Mouse (Mus musculus) hindbrain, embryonic 11.5 days (tissue): ENCODE results near the gene Skida1. TPM values are rescaled to one million over a fixed set of nuclear protein-coding genes. Genes with fewer than 3 reads are reported as not detected.

Source experiments
- ATAC-seq: fragments of 200-750 bp; cut with Nextera tagmentation; 2 replicates; pipeline ENCODE4 v1.8.0; 2017; ENCODE audit warnings: mild to moderate bottlenecking, moderate TSS enrichment, moderate library complexity; ENCODE audit not compliant: low FRiP score
- DNase-seq: peaks from one replicate; pipeline ENCODE4 v3.0.0-alpha.2; 2015; ENCODE audit warnings: low spot score
- H3K27ac ChIP-seq: fragments of 300-500 bp; sonication (generic); 2 replicates; pipeline ENCODE4 v1.5.1; 2014; ENCODE audit warnings: mild to moderate bottlenecking, low read depth, low read length
- H3K27me3 ChIP-seq: fragments of 300-500 bp; sonication (generic); 2 replicates; pipeline ENCODE4 v1.6.1; 2014; ENCODE audit warnings: mild to moderate bottlenecking, low read length, moderate library complexity, mixed read lengths; ENCODE audit not compliant: control insufficient read depth, insufficient read depth
- H3K36me3 ChIP-seq: fragments of 300-500 bp; sonication (generic); 2 replicates; pipeline ENCODE4 v1.6.1; 2014; ENCODE audit warnings: mild to moderate bottlenecking, low read length, moderate library complexity, mixed read lengths; ENCODE audit not compliant: control insufficient read depth, insufficient read depth
- H3K4me1 ChIP-seq: fragments of 300-500 bp; sonication (generic); replicated peaks from 2 replicates; pipeline ENCODE4 v1.6.1; 2014; ENCODE audit warnings: low read length, mixed read lengths; ENCODE audit not compliant: control insufficient read depth, insufficient read depth
- H3K4me2 ChIP-seq: fragments of 300-500 bp; sonication (generic); replicated peaks from 2 replicates; pipeline ENCODE4 v1.6.1; 2014; ENCODE audit warnings: mild to moderate bottlenecking, low read depth, low read length
- H3K4me3 ChIP-seq: fragments of 300-500 bp; sonication (generic); 2 replicates; pipeline ENCODE4 v1.5.1; 2014; ENCODE audit warnings: low read depth, low read length
- H3K9ac ChIP-seq: fragments of 300-500 bp; sonication (generic); 2 replicates; pipeline ENCODE4 v1.6.1; 2014; ENCODE audit warnings: low read depth, low read length
- H3K9me3 ChIP-seq: fragments of 300-500 bp; sonication (generic); 2 replicates; pipeline ENCODE4 v1.6.1; 2016; ENCODE audit warnings: low read length; ENCODE audit not compliant: control insufficient read depth
- WGBS: fragments of 180-500 bp; shearing (Covaris S2); extraction: QIAGEN DNeasy Blood & Tissue Kit; methylation state at CpG from one replicate; pipeline ENCODE4 v1.1.7; 2014; 5-methylcytosine and 5-hydroxymethylcytosine counted together
- polyA plus RNA-seq: library from polyadenylated mRNA; unstranded; fragments of >200 nt; fragmentation: Nextera tagmentation; extraction: Ambion mirVana; gene quantifications from 2 replicates; pipeline ENCODE4 v1.2.1, GENCODE M21; 2014

Gene Skida1
- polyA plus RNA-seq, 1 experiment from 2014 or later: 20.1 TPM

DNA sequence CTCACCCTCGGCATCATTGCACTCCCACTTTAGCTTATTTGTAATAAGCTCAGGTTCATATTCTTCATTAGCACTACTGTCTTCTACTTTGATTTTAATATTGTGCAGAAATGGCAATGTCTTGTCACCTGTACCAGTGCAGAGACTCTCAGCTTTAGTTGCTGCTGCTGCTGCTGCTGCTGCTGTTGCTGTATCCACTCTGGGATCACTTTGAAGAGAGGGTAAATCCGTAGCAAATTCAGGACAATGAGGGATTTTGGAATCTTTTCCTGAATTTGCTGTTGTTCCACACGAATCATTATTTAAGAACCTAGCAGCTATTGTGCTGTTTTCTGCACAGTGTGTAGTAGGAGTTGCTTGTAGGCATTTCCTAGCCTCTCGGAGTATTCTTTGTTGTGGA is 2.7 kb downstream of the Skida1 start:
- no peaks in the 10 kb centered on the region for H3K36me3 ChIP-seq
- H3K4me1 ChIP-seq: peaks cover 3% of the 10 kb centered on the region; the same call in 1 of the 2 replicates
- DNase-seq (peak; percentile 50), ATAC-seq (no peak)
- peak overlapping the region; percentile 100 for H3K9ac ChIP-seq
- WGBS: 0% methylated on average over 4 of the region's 4 CpGs
- H3K4me2 ChIP-seq: peak overlapping the region; percentile 82
- no peaks in the 10 kb centered on the region for H3K9me3 ChIP-seq
- no peaks in the 10 kb centered on the region for H3K27me3 ChIP-seq
- peak overlapping the region; percentile 93 for H3K4me3 ChIP-seq
- peak overlapping the region; percentile 99 for H3K27ac ChIP-seq

DNA sequence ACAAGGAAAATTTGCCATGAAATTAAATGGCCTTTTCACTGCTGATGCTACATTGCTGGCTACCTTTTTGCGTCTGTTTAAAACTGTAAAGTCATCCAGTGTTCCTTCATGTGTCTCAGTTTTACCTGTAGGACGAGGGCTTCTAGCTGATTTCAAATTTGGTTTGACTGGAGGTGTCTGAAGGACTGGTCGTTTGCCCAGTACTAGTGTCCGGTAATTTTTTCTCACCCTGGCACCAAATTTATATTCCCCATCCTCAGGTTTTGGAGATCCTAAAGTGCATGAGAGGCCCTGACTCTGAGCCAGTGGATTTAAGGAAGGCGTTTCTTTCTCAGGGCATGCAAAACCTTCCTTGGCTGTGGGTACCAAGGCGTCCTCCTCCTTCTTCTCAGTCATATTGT is 3.1 kb downstream of the Skida1 start:
- H3K4me2 ChIP-seq: peak overlapping the region; percentile 82
- peak overlapping the region; percentile 93 for H3K4me3 ChIP-seq
- peaks cover 3% of the 10 kb centered on the region for H3K4me1 ChIP-seq
- WGBS: 2% methylated on average over 6 of the region's 6 CpGs
- H3K27me3 ChIP-seq: no peaks in the 10 kb centered on the region
- ATAC-seq: no peak
- no peaks in the 10 kb centered on the region for H3K9me3 ChIP-seq
- peak; percentile 55 for DNase-seq
- H3K9ac ChIP-seq: peak overlapping the region; percentile 100
- H3K36me3 ChIP-seq: no peaks in the 10 kb centered on the region
- H3K27ac ChIP-seq: peak overlapping the region; percentile 99

DNA sequence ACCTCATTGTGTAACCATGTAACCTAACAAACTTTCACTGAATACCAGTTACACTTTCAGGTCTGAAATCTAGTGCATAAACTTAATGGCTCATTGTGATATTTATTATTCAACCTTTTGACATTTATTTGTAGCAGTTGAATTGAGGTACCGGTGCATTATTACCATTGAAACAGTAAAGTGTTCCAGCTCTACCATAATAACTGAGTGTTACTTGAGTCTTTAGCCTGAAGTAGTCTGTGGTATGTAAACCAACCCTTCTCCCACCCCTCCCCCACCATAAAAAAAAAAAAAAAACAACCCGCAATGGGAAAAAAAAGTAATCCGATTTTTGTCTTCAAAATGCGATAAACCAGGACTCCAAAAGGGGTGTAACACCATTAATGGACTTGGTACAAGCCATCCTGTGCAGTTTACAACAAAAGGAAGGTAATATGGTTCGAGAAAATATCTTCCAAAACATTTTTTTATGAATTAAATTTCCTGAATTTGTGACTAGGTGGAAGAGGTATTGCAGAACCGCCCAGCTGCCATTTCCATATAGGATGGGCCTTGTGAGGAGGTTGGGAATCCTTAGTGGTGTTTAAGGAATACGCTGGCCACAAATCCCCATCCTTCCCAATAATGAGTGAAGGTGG is 3.6 kb downstream of the Skida1 start:
- H3K9me3 ChIP-seq: no peaks in the 10 kb centered on the region
- H3K36me3 ChIP-seq: no peaks in the 10 kb centered on the region
- peak; percentile 39 for DNase-seq
- no peak for ATAC-seq
- H3K4me1 ChIP-seq: peaks cover 8% of the 10 kb centered on the region
- H3K4me3 ChIP-seq: peak overlapping the region; percentile 93
- H3K27me3 ChIP-seq: no peaks in the 10 kb centered on the region
- peak overlapping the region; percentile 100 for H3K9ac ChIP-seq
- WGBS: 3% methylated on average over 7 of the region's 7 CpGs
- peak overlapping the region; percentile 99 for H3K27ac ChIP-seq
- H3K4me2 ChIP-seq: peak overlapping the region; percentile 82

DNA sequence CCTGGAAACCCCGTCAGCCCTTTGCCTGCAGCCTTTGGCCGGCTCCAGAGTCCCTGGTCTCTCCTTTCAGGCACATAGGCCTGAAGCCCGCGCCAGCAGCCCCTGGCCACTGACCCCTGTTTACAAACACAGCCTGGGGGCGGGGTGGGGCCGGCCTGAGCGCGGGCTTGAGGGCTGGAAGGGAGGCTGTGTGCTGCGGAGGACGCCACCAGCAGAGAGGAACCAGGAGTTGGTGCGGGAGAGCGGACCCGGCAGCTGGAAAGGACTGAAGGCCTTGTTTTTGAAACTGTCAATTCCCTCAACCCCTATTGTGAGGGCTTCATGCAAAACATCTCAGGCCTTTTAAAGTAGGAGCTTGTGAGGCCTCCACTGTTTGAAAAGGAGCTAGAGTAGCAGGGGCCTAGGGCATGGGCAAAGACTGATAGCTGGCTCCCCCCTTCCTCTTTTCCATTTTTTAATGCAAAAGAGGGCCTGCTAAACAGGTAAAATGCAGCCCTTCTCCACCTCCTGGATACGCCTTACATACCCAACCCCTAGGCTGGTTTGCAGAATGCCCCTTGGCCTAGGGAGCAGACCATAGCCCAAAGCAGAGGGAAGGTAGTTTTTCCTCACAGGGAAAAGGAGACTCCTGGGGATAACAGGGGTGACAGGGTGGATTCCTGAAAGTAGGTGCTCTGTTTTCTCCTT is 7.5 kb downstream of the Skida1 start:
- Histone ChIP-seq H3K4me3 (peak overlapping the region; percentile 93), H3K36me3 (no peaks in the 10 kb centered on the region), H3K9ac (peak overlapping the region; percentile 75), H3K4me2 (peak overlapping the region; percentile 82), H3K9me3 (no peaks in the 10 kb centered on the region), H3K27me3 (no peaks in the 10 kb centered on the region), H3K4me1 (peaks cover 13% of the 10 kb centered on the region), H3K27ac (peak overlapping the region; percentile 95)
- DNase-seq (peak; percentile 85), ATAC-seq (peak; percentile 90)
- WGBS: 0% methylated on average over 14 of the region's 14 CpGs

DNA sequence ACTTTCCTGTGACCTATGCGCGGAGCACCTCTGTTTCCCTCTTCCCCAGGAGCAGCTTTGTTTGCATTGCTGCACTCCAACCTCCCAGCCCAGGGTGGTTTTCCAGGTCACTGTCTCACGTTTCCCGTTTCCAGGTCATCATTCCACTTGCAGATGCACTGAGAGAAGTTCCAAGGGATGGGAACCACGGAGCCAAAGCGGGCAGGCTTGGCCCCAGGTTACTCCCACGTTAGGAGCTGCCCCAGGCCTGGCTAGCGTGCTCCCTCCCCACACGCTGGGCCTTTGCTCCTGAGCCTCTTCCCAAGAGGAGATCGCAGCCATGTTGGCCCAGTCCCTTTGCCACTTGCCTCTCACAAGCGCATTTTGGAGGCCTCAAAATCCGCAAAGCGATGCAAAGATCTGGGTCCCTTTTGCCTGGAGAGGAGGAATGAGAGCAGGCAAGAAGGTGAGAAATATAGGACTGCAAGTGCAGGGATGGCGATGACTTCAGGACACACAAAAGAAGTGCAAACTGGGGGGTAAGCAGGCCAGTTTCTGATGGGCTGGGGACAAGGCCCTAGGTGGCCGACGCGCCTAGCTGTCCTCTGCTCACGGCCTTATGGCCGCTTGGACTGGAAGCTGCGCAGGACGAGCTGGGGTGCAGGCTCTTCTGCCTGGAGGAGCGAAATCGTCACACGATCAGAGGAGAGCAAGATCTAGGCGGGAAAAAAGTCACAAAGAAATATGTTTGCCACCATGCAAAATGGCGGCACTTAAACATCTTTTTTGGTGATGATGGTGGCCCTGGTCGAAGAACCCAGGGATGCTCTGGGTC is 8.3 kb downstream of the Skida1 start:
- DNase-seq: peak; percentile 71
- H3K4me3 ChIP-seq: peak overlapping the region; percentile 93
- peak overlapping the region; percentile 82 for H3K4me2 ChIP-seq
- WGBS: 3% methylated on average over 27 of the region's 27 CpGs
- ATAC-seq: peak; percentile 62
- H3K9ac ChIP-seq: peak overlapping the region; percentile 75
- no peaks in the 10 kb centered on the region for H3K36me3 ChIP-seq
- H3K4me1 ChIP-seq: peaks cover 13% of the 10 kb centered on the region
- H3K27me3 ChIP-seq: no peaks in the 10 kb centered on the region
- H3K27ac ChIP-seq: peak overlapping the region; percentile 95
- no peaks in the 10 kb centered on the region for H3K9me3 ChIP-seq

DNA sequence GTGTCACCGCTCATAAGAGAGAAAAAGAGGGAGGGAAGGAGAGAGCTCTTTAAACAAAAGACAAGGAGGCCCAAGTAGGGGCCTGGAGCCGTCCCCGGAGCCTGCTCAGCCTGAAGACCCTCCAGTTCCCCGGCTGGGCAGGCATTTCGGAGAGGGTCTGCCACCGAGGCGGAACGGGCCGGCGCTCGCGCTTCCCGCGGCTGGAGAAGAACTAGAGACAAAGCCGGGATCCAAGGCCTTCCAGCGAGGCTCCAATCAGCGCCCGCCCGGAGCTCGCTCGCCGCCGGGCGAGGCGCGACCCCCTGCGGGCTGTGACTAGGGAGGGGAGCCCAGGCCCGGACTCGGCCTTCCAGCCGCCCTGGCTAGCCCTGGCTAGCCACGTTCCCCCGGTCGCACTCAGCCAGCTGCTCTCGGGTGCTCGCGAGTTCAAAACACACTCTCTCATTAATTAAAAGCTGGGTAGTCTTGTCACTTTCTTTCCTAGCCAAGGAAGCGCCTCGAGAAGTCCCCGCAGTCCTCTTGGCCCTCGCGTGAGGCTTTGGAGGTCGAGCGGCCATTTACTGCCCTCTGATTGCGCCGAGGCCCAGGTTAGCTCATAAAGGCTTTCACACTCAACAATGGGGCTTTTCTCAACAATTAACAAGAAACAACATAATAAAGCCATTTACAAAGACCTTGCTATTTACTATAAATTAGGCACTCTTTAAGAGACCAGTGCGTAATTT is 9.1 kb downstream of the Skida1 start:
- H3K4me1 ChIP-seq: peaks cover 13% of the 10 kb centered on the region
- 1% methylated on average over 46 of the region's 46 CpGs for WGBS
- no peaks in the 10 kb centered on the region for H3K27me3 ChIP-seq
- ATAC-seq (peak; percentile 64), DNase-seq (peak; percentile 82)
- H3K9me3 ChIP-seq: no peaks in the 10 kb centered on the region
- H3K36me3 ChIP-seq: no peaks in the 10 kb centered on the region
- peak overlapping the region; percentile 75 for H3K9ac ChIP-seq
- H3K4me3 ChIP-seq: peak overlapping the region; percentile 93
- H3K4me2 ChIP-seq: peak overlapping the region; percentile 82
- H3K27ac ChIP-seq: peak overlapping the region; percentile 95

DNA sequence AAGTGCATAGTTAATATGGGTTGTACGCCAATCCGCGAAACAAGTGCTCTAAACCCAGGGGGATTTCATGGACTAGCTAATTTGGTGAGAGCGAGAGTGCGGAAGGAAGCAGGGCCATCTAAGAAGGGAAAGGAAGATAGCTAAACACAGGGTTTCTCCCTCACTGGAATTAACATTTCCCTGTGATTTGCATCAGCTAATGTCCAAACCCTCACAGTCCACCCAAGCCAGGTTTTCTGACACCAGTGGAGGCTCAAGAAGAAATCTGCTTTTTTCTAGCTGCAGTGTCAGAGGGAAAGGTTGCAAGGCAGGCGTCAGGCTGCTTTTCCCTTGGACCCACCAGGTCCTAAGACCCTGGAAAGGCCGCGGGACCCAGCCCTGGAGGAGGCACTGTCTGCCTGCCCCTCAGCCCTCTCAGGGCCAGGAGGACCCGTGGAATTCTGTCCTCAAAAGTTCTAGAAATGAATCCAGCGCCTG is 9.9 kb downstream of the Skida1 start:
- peak; percentile 60 for DNase-seq
- WGBS: 15% methylated on average over 10 of the region's 10 CpGs
- Histone ChIP-seq H3K27ac (peak overlapping the region; percentile 95), H3K9ac (peak overlapping the region; percentile 75), H3K4me1 (peaks cover 13% of the 10 kb centered on the region), H3K4me3 (peak overlapping the region; percentile 93), H3K36me3 (no peaks in the 10 kb centered on the region), H3K27me3 (no peaks in the 10 kb centered on the region), H3K4me2 (peak overlapping the region; percentile 82), H3K9me3 (no peaks in the 10 kb centered on the region)
- ATAC-seq: no peak

DNA sequence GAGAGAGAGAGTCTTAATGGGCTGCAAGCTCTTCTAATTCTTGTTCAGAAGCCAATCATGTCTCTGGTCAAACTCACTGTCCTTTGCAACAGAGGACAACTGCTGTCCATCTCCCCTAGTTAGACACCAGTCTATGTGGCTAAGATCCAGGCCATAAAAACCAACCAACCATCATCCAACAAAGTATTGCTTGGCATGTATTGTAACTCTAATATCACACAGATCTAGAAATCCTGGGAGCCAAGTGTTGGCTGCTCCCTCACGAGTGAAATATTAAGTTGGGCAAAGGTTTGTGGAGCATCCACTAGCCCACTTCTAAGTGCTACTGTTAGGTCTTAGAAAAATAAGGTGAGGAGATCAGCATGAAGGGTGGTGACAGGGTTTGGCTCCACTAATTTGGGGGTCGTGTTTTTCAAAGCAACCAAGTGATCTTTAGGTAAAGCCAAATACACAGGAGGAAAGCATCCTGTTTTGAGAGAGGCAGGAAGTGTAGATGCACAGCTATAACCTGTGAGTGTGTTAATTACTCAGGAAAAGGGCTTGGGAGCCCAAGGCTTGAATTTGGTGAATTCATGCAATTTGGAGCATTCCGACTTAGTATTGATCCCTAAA is 10.6 kb downstream of the Skida1 start:
- 49% methylated on average over 3 of the region's 3 CpGs for WGBS
- Histone ChIP-seq H3K4me2 (peak overlapping the region; percentile 82; the same call in 1 of the 2 replicates), H3K4me3 (peak overlapping the region; percentile 93; the same call in 1 of the 2 replicates), H3K36me3 (no peaks in the 10 kb centered on the region), H3K27me3 (no peaks in the 10 kb centered on the region), H3K4me1 (peaks cover 15% of the 10 kb centered on the region), H3K9ac (peak overlapping the region; percentile 75; the same call in 1 of the 2 replicates), H3K9me3 (no peaks in the 10 kb centered on the region), H3K27ac (no peak overlapping the region; the same call in 1 of the 2 replicates)
- peak; percentile 28 for DNase-seq
- no peak for ATAC-seq
